Mouse (Mus musculus) spleen, adult 2 months (tissue): ENCODE measurements around the gene Enpp6.

Experiments used
- CTCF ChIP-seq: fragments of 200-500 bp; IDR thresholded peaks from 2 replicates; pipeline ENCODE4 v1.5.1; 2011; ENCODE audit warnings: mild to moderate bottlenecking, inconsistent platforms; ENCODE audit not compliant: insufficient read depth, insufficient read length, insufficient replicate concordance; ENCODE audit errors: extremely low read depth
- POLR2A ChIP-seq: fragments of 200-500 bp; IDR thresholded peaks from 2 replicates; pipeline ENCODE4 v1.6.1; 2011; ENCODE audit warnings: low read depth, low read length, inconsistent platforms

DNA sequence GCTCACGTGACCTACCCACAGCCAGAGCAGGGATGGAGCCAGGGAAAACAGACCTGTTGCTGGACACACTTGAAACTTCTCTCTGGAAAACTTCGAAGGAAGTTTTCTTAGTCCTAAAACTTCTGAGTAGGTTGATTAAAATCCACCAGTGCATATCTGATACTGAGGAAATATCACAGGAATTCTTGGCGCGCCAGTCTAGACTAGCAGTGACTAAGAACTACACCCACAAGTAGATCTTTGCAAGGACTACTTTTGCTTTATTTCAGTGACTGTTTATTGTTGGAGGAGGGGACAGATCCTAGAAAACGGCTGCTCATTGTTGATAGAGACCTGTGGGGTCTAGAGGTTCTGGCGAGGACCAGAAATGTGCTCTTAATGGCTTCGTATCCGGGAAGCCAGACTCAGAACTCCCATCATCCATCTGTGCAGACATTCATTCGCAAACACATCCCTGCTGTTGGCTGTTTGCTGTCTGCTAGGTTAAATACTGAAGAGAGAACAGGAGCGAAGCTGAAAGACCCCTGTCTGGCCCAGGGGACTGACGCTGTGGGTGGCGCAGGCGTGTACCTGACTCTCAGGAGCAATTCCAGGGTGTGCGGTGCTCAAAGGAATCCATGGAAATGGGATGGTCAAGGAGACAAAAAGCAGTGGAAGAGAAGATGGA lies 38.5 kb upstream of the Enpp6 start:
- no peak for TF ChIP-seq CTCF
- no peak for TF ChIP-seq POLR2A
